Mouse (Mus musculus): ENCODE results near the gene 2610528A11Rik. TPM values are rescaled to one million over a fixed set of nuclear protein-coding genes. Genes with fewer than 3 reads are reported as not detected.

2610528A11Rik gene
- polyA plus RNA-seq, 1 experiment from 2014 or later: 0.43 TPM

DNA sequence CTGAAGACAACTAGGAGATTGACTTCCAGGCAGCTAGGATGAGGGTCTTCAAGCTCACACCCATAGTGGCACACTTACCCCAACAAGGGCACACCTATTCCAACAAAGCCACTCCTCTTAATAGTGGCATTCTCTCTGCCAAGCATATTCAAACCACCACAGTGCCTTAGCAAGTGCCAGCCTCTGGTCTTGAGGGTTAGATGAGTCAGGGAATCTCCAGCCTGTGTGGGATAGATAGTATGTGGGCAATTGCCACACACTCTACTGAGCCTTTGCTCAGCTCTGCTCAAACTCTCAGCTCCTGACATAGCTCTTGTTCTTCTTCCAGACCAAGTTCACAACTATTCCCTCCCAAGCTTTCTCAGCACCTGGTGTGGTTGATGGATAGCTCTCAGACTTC, 2.5 kb downstream of the 2610528A11Rik start:
- TF ChIP-seq CTCF (IDR thresholded peaks at IDR 0.05; ENCODE audit: low read depth): no peak
- H3K9me3 ChIP-seq (ENCODE audit: low read length): no peaks in the 10 kb centered on the region
- H3K4me2 ChIP-seq (ENCODE audit: low read depth, low read length): no peak overlapping the region
- H3K27me3 ChIP-seq (ENCODE audit: insufficient read depth, low read length): no peaks in the 10 kb centered on the region
- H3K27ac ChIP-seq (ENCODE audit: low read depth): no peak overlapping the region
- no peaks in the 10 kb centered on the region for H3K36me3 ChIP-seq (replicated peaks; ENCODE audit: insufficient read depth, low read length)
- DNase-seq (no peak), ATAC-seq (no peak)
- no peak overlapping the region for H3K4me3 ChIP-seq (ENCODE audit: low read depth, low read length)
- H3K9ac ChIP-seq (replicated peaks): no peak overlapping the region
- no peaks in the 10 kb centered on the region for H3K4me1 ChIP-seq (ENCODE audit: insufficient read depth)

GRCm38 (mm10) chr14:37110456-37110855, 3.4 kb downstream of the 2610528A11Rik start:
- H3K9me3 ChIP-seq (ENCODE audit: low read length): no peaks in the 10 kb centered on the region
- ATAC-seq (no peak), DNase-seq (no peak)
- no peaks in the 10 kb centered on the region for H3K27me3 ChIP-seq (ENCODE audit: insufficient read depth, low read length)
- no peak overlapping the region for H3K4me3 ChIP-seq (ENCODE audit: low read depth, low read length)
- H3K4me1 ChIP-seq (ENCODE audit: insufficient read depth): no peaks in the 10 kb centered on the region
- TF ChIP-seq EP300 (IDR thresholded peaks at IDR 0.05; ENCODE audit: low read depth): no peak
- no peak overlapping the region for H3K27ac ChIP-seq (ENCODE audit: low read depth)
- no peak overlapping the region for H3K9ac ChIP-seq (replicated peaks)
- WGBS (ENCODE audit: insufficient replicate concordance): 74% methylated on average over 2 of the region's 2 CpGs
- H3K36me3 ChIP-seq (replicated peaks; ENCODE audit: insufficient read depth, low read length): no peaks in the 10 kb centered on the region
- no peak overlapping the region for H3K4me2 ChIP-seq (ENCODE audit: low read depth, low read length)

- Histone ChIP-seq H3K4me3 (ENCODE audit: low read depth, low read length) (no peak overlapping the region), H3K27me3 (ENCODE audit: insufficient read depth, low read length) (no peaks in the 10 kb centered on the region), H3K27ac (ENCODE audit: low read depth) (no peak overlapping the region), H3K36me3 (replicated peaks; ENCODE audit: insufficient read depth, low read length) (no peaks in the 10 kb centered on the region), H3K4me1 (ENCODE audit: insufficient read depth) (no peaks in the 10 kb centered on the region), H3K9ac (replicated peaks) (no peak overlapping the region), H3K9me3 (ENCODE audit: low read length) (no peaks in the 10 kb centered on the region), H3K4me2 (ENCODE audit: low read depth, low read length) (no peak overlapping the region)
- no peak for TF ChIP-seq EP300 (IDR thresholded peaks at IDR 0.05; ENCODE audit: low read depth)
- TF ChIP-seq CTCF (IDR thresholded peaks at IDR 0.05; ENCODE audit: low read depth): no peak
- 40% methylated on average over 9 of the region's 9 CpGs for WGBS (ENCODE audit: insufficient replicate concordance)
- no peak for ATAC-seq
- no peak for DNase-seq
Observed at GRCm38 (mm10) chr14:37109975-37110374, 3.8 kb downstream of the 2610528A11Rik start.

- Histone ChIP-seq H3K4me2 (ENCODE audit: low read depth, low read length) (no peak overlapping the region), H3K4me1 (ENCODE audit: insufficient read depth) (no peaks in the 10 kb centered on the region), H3K36me3 (replicated peaks; ENCODE audit: insufficient read depth, low read length) (no peaks in the 10 kb centered on the region), H3K27ac (ENCODE audit: low read depth) (no peak overlapping the region), H3K9ac (replicated peaks) (no peak overlapping the region), H3K4me3 (ENCODE audit: low read depth, low read length) (no peak overlapping the region), H3K27me3 (ENCODE audit: insufficient read depth, low read length) (no peaks in the 10 kb centered on the region), H3K9me3 (ENCODE audit: low read length) (no peaks in the 10 kb centered on the region)
- DNase-seq: no peak
- no peak for TF ChIP-seq EP300 (IDR thresholded peaks at IDR 0.05; ENCODE audit: low read depth)
- TF ChIP-seq CTCF (IDR thresholded peaks at IDR 0.05; ENCODE audit: low read depth): no peak
- no peak for ATAC-seq
- WGBS (ENCODE audit: insufficient replicate concordance): 49% methylated on average over 8 of the region's 8 CpGs
Observed at GRCm38 (mm10) chr14:37109460-37109859, 4.4 kb downstream of the 2610528A11Rik start.

DNA sequence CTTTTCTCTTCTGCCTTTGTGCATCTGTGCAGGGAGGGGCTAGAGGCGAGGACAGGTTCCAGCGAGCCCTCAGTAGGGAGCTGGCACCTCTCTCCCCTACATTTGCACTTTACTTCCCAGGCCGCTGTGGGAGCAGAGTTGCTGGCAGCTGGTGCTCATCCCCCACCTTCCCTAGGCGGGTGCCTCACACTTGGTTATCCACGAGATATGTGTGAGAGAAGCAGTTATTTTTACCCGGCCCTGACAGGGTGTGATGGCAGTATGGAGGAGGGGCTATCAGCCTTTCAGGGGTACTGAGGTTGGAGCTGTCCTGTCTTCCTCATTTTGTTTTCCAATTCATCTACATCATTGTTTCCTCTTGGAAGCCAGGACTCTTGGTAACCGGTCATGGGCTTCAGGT, 8.0 kb downstream of the 2610528A11Rik start:
- 31% methylated on average over 7 of the region's 7 CpGs for WGBS (ENCODE audit: insufficient replicate concordance)

GRCm38 (mm10) chr14:37104747-37105146, 9.1 kb downstream of the 2610528A11Rik start:
- no peaks in the 10 kb centered on the region for H3K36me3 ChIP-seq (replicated peaks; ENCODE audit: insufficient read depth, low read length)
- ATAC-seq (peak; percentile 41; the same call in 1 of the 2 replicates), DNase-seq (peak; percentile 65)
- no peaks in the 10 kb centered on the region for H3K9me3 ChIP-seq (ENCODE audit: low read length)
- H3K4me3 ChIP-seq (ENCODE audit: low read depth, low read length): no peak overlapping the region
- no peaks in the 10 kb centered on the region for H3K27me3 ChIP-seq (ENCODE audit: insufficient read depth, low read length)
- WGBS (ENCODE audit: insufficient replicate concordance): 44% methylated on average over 5 of the region's 5 CpGs
- TF ChIP-seq CTCF (IDR thresholded peaks at IDR 0.05; ENCODE audit: low read depth) (no peak), EP300 (IDR thresholded peaks at IDR 0.05; ENCODE audit: low read depth) (no peak)
- no peak overlapping the region for H3K4me2 ChIP-seq (ENCODE audit: low read depth, low read length)
- H3K4me1 ChIP-seq (ENCODE audit: insufficient read depth): no peaks in the 10 kb centered on the region
- H3K27ac ChIP-seq (ENCODE audit: low read depth): no peak overlapping the region
- H3K9ac ChIP-seq (replicated peaks): no peak overlapping the region

More for the DNA sequence above, 8.0 kb downstream of the 2610528A11Rik start:
- TF ChIP-seq CTCF (IDR thresholded peaks at IDR 0.05; ENCODE audit: low read depth): no peak
- TF ChIP-seq EP300 (IDR thresholded peaks at IDR 0.05; ENCODE audit: low read depth): no peak
- no peaks in the 10 kb centered on the region for H3K36me3 ChIP-seq (replicated peaks; ENCODE audit: insufficient read depth, low read length)
- ATAC-seq (no peak), DNase-seq (no peak)
- no peak overlapping the region for H3K4me3 ChIP-seq (ENCODE audit: low read depth, low read length)
- H3K4me2 ChIP-seq (ENCODE audit: low read depth, low read length): no peak overlapping the region
- H3K9me3 ChIP-seq (ENCODE audit: low read length): no peaks in the 10 kb centered on the region
- no peak overlapping the region for H3K9ac ChIP-seq (replicated peaks)
- H3K4me1 ChIP-seq (ENCODE audit: insufficient read depth): no peaks in the 10 kb centered on the region
- H3K27me3 ChIP-seq (ENCODE audit: insufficient read depth, low read length): no peaks in the 10 kb centered on the region
- H3K27ac ChIP-seq (ENCODE audit: low read depth): no peak overlapping the region

GRCm38 (mm10) chr14:37102484-37102883, 11.3 kb downstream of the 2610528A11Rik start:
- DNase-seq: no peak
- H3K27me3 ChIP-seq (ENCODE audit: insufficient read depth, low read length): peaks cover 12% of the 10 kb centered on the region
- WGBS (ENCODE audit: insufficient replicate concordance): 36% methylated on average over 3 of the region's 3 CpGs
- H3K27ac ChIP-seq (ENCODE audit: low read depth): no peak overlapping the region
- no peaks in the 10 kb centered on the region for H3K9me3 ChIP-seq (ENCODE audit: low read length)
- no peak overlapping the region for H3K4me2 ChIP-seq (ENCODE audit: low read depth, low read length)
- H3K4me1 ChIP-seq (ENCODE audit: insufficient read depth): no peaks in the 10 kb centered on the region
- TF ChIP-seq CTCF (IDR thresholded peaks at IDR 0.05; ENCODE audit: low read depth): no peak
- no peak for TF ChIP-seq EP300 (IDR thresholded peaks at IDR 0.05; ENCODE audit: low read depth)
- H3K36me3 ChIP-seq (replicated peaks; ENCODE audit: insufficient read depth, low read length): no peaks in the 10 kb centered on the region
- H3K4me3 ChIP-seq (ENCODE audit: low read depth, low read length): no peak overlapping the region
- ATAC-seq: no peak
- H3K9ac ChIP-seq (replicated peaks): no peak overlapping the region
